Mouse (Mus musculus): ENCODE results near the gene Actrt3.

GRCm38 (mm10) chr3:30635629-30636028, 35.9 kb upstream of the Actrt3 start:
- TF ChIP-seq EP300 (IDR thresholded peaks at IDR 0.05; ENCODE audit: insufficient read depth, low read depth, low read length) (peak; percentile 26; the same call in 1 of the 2 replicates), CTCF (IDR thresholded peaks at IDR 0.05; ENCODE audit: low read depth, low read length) (peak; percentile 76)
